Mouse (Mus musculus) layer of hippocampus, postnatal 10 days (tissue): Measurements from ENCODE around the gene Traf3ip3. TPM values are rescaled to one million over a fixed set of nuclear protein-coding genes. Genes with fewer than 3 reads are reported as not detected.
A peak's percentile ranks its signal among the peaks of the same experiment; 100 is the strongest.

Source experiments
- DNase-seq, 2 experiments: peaks; one replicate each; pipeline ENCODE4 v3.0.0; 2021; ENCODE audit warnings: low spot score in 2 of 2
- total RNA-seq, 2 experiments: library from RNA; stranded (reverse); gene quantifications; 2 replicates each; pipeline ENCODE4 v1.2.3; 2021

Gene Traf3ip3
- total RNA-seq, 2 experiments from 2014 or later, result 2.7 to 3.0 TPM

- peak; percentile 65 to 75 for DNase-seq
Observed at GRCm38 (mm10) chr1:193208178-193208577, 6.7 kb upstream of the Traf3ip3 start.

- no peak for DNase-seq
Observed at GRCm38 (mm10) chr1:193207503-193207902, 6.0 kb upstream of the Traf3ip3 start, which contains the start of gene Lamb3. Lamb3 (plus strand) TSS chr1:193207699.

GRCm38 (mm10) chr1:193205431-193205830, 3.9 kb upstream of the Traf3ip3 start:
- no peak for DNase-seq

GRCm38 (mm10) chr1:193203821-193204220, 2.3 kb upstream of the Traf3ip3 start:
- no peak for DNase-seq

GRCm38 (mm10) chr1:193200640-193201382, 692 bp downstream of the Traf3ip3 start:
- no peak for DNase-seq

- DNase-seq, result no peak
Observed at GRCm38 (mm10) chr1:193198312-193198711, 3.2 kb downstream of the Traf3ip3 start.

- no peak for DNase-seq
Observed at GRCm38 (mm10) chr1:193197494-193198205, 3.9 kb downstream of the Traf3ip3 start.

GRCm38 (mm10) chr1:193195169-193195810, 6.2 kb downstream of the Traf3ip3 start:
- DNase-seq, result no peak

- no peak for DNase-seq
Observed at GRCm38 (mm10) chr1:193194416-193195140, 6.9 kb downstream of the Traf3ip3 start.

- no peak for DNase-seq
Observed at GRCm38 (mm10) chr1:193191675-193192283, 9.7 kb downstream of the Traf3ip3 start.

GRCm38 (mm10) chr1:193189771-193190170, 11.7 kb downstream of the Traf3ip3 start:
- no peak for DNase-seq

GRCm38 (mm10) chr1:193189151-193189621, 12.3 kb downstream of the Traf3ip3 start:
- DNase-seq, result no peak

- no peak for DNase-seq
Observed at GRCm38 (mm10) chr1:193188257-193188656, 13.2 kb downstream of the Traf3ip3 start.

- no peak for DNase-seq
Observed at GRCm38 (mm10) chr1:193181104-193181503, 20.4 kb downstream of the Traf3ip3 start.

GRCm38 (mm10) chr1:193174143-193174733, 27.3 kb downstream of the Traf3ip3 start:
- no peak for DNase-seq

GRCm38 (mm10) chr1:193173810-193174129, 27.7 kb downstream of the Traf3ip3 start:
- DNase-seq, result no peak

GRCm38 (mm10) chr1:193172991-193173809, 28.3 kb downstream of the Traf3ip3 start:
- DNase-seq, result peak; percentile 92

- DNase-seq, result no peak
Observed at GRCm38 (mm10) chr1:193169856-193170255, 31.6 kb downstream of the Traf3ip3 start.

GRCm38 (mm10) chr1:193169228-193169627, 32.3 kb downstream of the Traf3ip3 start:
- DNase-seq, result no peak

- DNase-seq, result no peak
Observed at GRCm38 (mm10) chr1:193167746-193168145, 33.8 kb downstream of the Traf3ip3 start, which contains the start of gene A130010J15Rik. A130010J15Rik (plus strand) TSS chr1:193168046.
